ENCODE assay signal across 17 mouse cellular contexts in genomic region chr14:117061527-117061926, GRCm38 (mm10).
"Had no signal": no experiment of that assay in that cellular context is flagged by ENCODE, and none has a peak within 500 bp of the region (broad histone marks: within the 10 kb centered on the region; RNA-seq: fewer than 3 reads in every experiment).

No protein-coding gene starts in this region.

- H3K36me3 ChIP-seq: liver, embryonic 13.5 days; midbrain, embryonic 13.5 days; neural tube, embryonic 13.5 days; stomach, embryonic 15.5 days had no signal

- H3K9ac ChIP-seq: liver, embryonic 13.5 days; midbrain, embryonic 13.5 days; neural tube, embryonic 13.5 days; stomach, embryonic 15.5 days had no signal

- H3K9me3 ChIP-seq: liver, embryonic 13.5 days; midbrain, embryonic 13.5 days; neural tube, embryonic 13.5 days; stomach, embryonic 15.5 days had no signal

- ATAC-seq: inflammation-experienced regulatory T-cells, adult 6 months; intestine, embryonic 16.5 days had no signal

- DNase-seq: kidney, adult 8-10 months; kidney, postnatal 10 days; kidney, postnatal 4 days; layer of hippocampus, adult 9-11 months; liver, embryonic 13.5 days; lung, adult 2 months; lung, postnatal 14 days; lung, postnatal 4 days; right cerebral cortex, postnatal 25 days; spleen, adult 18-20 months; thymus, postnatal 25 days had no signal

- H3K4me1 ChIP-seq: liver, embryonic 13.5 days; stomach, embryonic 15.5 days had no signal

- H3K4me2 ChIP-seq: liver, embryonic 13.5 days; midbrain, embryonic 13.5 days; neural tube, embryonic 13.5 days; stomach, embryonic 15.5 days had no signal

- H3K27me3 ChIP-seq: liver, embryonic 13.5 days; midbrain, embryonic 13.5 days; neural tube, embryonic 13.5 days; stomach, embryonic 15.5 days had no signal

- H3K27ac ChIP-seq: liver, embryonic 13.5 days; midbrain, embryonic 13.5 days; neural tube, embryonic 13.5 days; stomach, embryonic 15.5 days had no signal

- H3K4me3 ChIP-seq: liver, embryonic 13.5 days; midbrain, embryonic 13.5 days; myocyte; neural tube, embryonic 13.5 days; stomach, embryonic 15.5 days had no signal
